Mouse (Mus musculus) left cerebral cortex, adult 2 months (tissue): Measurements from ENCODE around the gene Kansl3. TPM values are rescaled to one million over a fixed set of nuclear protein-coding genes. Genes with fewer than 3 reads are reported as not detected.

Experiments
- DNase-seq, 2 experiments: peaks; one replicate each; pipeline ENCODE4 v3.0.0; 2021 to 2022; ENCODE audit warnings: low spot score in 2 of 2, mixed read lengths in 1 of 2; ENCODE audit errors: extremely low spot score in 1 of 2
- H3K27ac ChIP-seq: fragments of 200-600 bp; 2 replicates; pipeline ENCODE4 v1.8.1; 2022
- H3K4me3 ChIP-seq: fragments of 200-600 bp; 2 replicates; pipeline ENCODE4 v1.8.1; 2022
- CTCF ChIP-seq: fragments of 200-600 bp; IDR thresholded peaks from 2 replicates; pipeline ENCODE4 v1.8.1; 2022; ENCODE audit warnings: antibody characterized with exemption, mild to moderate bottlenecking, moderate library complexity
- intact Hi-C: fragments of 180-260 bp; cut with DNase I; formaldehyde crosslinking; loops from one replicate; pipeline ENCODE4 v1.15.1; 2025
- total RNA-seq, 2 experiments: library from RNA; stranded (reverse); gene quantifications; 2 replicates each; pipeline ENCODE4 v1.2.3; 2021

Kansl3 gene
- total RNA-seq, 2 experiments from 2014 or later: 60.7 to 66.0 TPM

DNA sequence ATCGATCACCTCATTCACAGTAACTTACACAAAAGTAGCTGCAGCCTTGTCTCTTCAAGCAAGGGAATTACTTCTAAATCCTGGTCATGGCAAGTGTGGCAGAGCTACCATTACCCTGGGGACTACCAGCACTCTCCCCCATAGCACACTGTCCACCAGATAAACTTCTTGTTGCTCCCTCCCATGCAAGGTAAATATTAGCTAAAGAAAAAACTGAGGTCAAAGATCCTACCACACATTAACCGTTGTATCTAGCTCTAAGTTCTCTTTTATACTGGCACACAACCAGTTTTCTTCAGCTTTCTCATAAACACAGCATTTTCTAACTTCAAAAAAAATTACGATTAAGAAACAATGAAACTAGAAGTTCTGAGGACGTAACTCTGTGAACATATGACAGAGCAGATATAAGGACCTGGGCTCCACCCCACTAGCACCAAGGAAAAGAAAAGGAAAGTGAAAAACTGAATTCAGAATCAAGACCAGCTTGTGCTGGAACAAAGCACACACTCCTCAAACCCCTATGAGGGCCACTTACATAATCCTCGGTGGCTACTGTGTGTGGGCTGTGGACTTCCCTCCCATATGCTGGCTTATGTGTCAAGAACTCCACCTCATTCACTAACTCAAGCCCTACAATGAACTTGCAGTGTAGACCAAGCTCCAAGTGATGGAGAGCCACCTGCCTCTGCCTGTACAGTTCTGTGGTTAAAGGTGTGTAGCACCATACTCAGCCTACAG lies 11.9 kb downstream of the Kansl3 start:
- no peak overlapping the region for H3K27ac ChIP-seq
- no peak overlapping the region for H3K4me3 ChIP-seq
- DNase-seq: no peak
- TF ChIP-seq CTCF: no peak
- intact Hi-C loops: no loop called here

- intact Hi-C loops: no loop called here
These were observed 16.6 kb downstream of the Kansl3 start for GRCm38 (mm10) chr1:36352351-36352750.

GRCm38 (mm10) chr1:36342547-36342946 lies 26.4 kb downstream of the Kansl3 start:
- intact Hi-C loops: no loop called here
- H3K27ac ChIP-seq: no peak overlapping the region
- H3K4me3 ChIP-seq: no peak overlapping the region
- no peak for TF ChIP-seq CTCF
- DNase-seq: no peak

More at GRCm38 (mm10) chr1:36352351-36352750, 16.6 kb downstream of the Kansl3 start:
- TF ChIP-seq CTCF: no peak
- Histone ChIP-seq H3K4me3 (no peak overlapping the region), H3K27ac (no peak overlapping the region)
- peak; percentile 30 to 47 for DNase-seq

DNA sequence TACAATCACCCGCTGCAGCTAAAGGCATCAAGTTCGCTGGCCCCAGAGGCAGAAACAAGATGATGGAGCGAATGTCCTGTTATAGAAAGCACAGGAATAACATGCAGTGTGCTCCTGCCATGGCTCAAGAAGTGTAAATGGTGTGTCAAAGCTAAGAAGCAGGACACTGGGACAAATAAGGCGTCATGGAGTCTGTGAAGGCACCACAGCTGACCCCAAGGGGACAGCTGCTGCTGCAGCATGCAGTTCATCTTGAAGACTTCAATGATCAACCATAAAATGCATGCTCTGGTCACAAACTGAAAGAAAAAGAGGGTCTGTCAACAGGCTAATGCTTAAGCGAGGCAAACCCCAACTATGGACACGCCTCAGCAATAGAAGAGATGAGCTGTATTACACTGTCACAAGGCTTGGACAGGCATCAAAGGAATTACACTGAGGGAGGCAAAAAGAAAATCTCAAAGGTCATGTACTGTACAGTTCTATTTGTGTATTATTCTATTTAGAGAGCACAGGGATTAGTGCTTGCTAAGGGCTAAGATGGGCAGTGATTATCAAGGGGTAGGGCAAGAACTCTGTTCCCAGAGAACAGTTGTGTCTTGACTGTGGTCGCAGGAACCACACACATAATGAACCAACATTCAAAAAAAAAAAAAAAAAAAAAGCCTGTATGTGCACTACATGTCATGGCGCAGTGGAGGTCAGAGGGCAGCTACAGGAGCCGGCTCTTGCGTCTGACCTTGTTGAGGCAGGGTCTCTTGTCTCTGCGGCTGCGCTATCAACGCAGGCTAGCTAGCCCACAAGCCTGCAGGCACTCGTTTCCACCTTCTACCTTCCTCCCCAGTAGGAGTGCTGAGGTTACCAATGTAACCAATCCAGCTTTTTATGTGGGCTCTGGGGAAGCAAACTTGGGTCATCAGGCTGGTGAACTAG lies 35.8 kb downstream of the Kansl3 start:
- no peak overlapping the region for H3K27ac ChIP-seq
- intact Hi-C loops: no loop called here
- DNase-seq: no peak
- TF ChIP-seq CTCF: no peak
- H3K4me3 ChIP-seq: no peak overlapping the region

DNA sequence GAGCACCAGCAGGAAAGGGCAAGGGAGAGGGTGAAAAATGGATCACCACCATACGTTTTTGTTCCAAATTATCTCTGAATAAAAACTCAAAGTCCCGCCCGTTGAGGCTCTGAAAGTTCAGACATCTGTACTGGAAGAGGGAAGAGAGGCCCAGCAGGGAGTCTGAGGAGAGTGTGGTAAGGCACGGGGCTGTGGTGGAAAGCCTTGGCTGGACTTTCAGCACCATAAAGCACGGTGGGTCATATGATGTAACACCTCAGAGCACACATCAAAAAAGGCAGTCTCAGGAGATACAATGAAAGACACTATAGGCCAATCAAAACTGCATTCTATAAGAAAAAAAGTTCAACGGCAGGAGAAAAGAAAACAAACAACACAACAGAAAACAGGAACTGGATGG lies 37.2 kb downstream of the Kansl3 start:
- no peak overlapping the region for H3K27ac ChIP-seq
- TF ChIP-seq CTCF: no peak
- intact Hi-C loops: no loop called here
- H3K4me3 ChIP-seq: no peak overlapping the region
- DNase-seq: no peak

DNA sequence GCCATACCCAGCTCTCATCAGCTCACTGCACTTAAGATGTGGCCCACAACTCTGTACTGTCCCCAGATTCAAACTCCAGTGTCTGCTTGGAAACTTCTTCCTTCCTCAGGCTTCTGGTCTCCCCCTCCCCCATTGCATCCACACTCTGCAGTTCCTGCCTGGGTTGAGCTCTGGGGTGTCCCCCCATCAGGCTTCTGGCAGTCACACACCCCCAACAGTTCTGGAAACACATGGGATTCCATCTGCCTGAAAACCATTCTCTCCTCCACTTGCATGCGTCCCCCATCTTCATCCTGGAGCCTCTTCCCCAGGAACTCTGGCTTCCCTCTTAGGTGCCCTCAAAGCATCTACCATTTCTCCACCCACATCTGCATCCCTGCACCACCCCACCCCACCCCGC lies 42.2 kb downstream of the Kansl3 start:
- TF ChIP-seq CTCF: no peak
- intact Hi-C loops: no loop called here
- Histone ChIP-seq H3K4me3 (no peak overlapping the region), H3K27ac (no peak overlapping the region)
- no peak for DNase-seq

- no peak for DNase-seq
- TF ChIP-seq CTCF: no peak
- intact Hi-C loops: loop anchor here (2.0 kb wide), 1 partner anchor 175 kb away; no protein-coding TSS in a partner anchor
- H3K4me3 ChIP-seq: no peak overlapping the region
- H3K27ac ChIP-seq: no peak overlapping the region
These were observed 43.1 kb downstream of the Kansl3 start for GRCm38 (mm10) chr1:36325900-36326321.

DNA sequence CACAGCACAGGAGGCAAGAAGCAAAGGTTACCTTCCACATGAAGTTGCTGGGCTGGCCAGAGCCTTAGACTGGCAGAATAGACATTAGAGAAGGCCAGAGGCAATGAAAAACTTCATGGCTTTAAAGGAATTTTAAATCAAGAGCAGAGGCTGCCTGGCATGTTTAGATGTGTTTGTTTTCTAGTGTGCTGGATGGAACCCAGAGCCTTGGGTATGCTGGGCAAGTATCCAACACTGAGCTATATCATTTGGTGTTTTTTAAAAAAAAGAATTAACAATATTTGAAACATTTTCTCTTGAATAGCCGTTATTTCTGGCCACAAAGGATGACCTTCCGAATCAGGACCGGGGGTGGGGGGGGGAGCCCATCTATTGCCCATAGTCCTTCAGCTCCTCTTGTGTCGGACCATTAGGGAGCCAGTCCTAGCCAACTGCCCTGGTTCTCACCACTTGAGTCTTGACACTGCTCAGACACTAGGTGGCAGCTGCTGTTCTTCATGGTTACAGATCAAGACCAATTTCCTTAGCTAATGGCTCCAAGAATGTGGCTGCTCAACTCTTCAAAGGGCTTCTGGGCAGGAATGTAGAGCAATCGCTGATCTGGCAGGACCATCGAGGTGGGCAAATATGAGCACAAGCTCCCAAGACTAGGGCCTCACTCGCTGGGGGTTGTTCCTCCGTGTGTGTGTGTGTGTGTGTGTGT lies 45.1 kb downstream of the Kansl3 start:
- DNase-seq: peak; percentile 44 to 47
- H3K27ac ChIP-seq: no peak overlapping the region
- intact Hi-C loops: loop anchor here (2.0 kb wide), 1 partner anchor 177 kb away; no protein-coding TSS in a partner anchor
- TF ChIP-seq CTCF: peak; percentile 69
- no peak overlapping the region for H3K4me3 ChIP-seq

GRCm38 (mm10) chr1:36323076-36323475 lies 45.9 kb downstream of the Kansl3 start:
- no peak for DNase-seq
- intact Hi-C loops: no loop called here
- no peak overlapping the region for H3K27ac ChIP-seq
- TF ChIP-seq CTCF: no peak
- H3K4me3 ChIP-seq: no peak overlapping the region

DNA sequence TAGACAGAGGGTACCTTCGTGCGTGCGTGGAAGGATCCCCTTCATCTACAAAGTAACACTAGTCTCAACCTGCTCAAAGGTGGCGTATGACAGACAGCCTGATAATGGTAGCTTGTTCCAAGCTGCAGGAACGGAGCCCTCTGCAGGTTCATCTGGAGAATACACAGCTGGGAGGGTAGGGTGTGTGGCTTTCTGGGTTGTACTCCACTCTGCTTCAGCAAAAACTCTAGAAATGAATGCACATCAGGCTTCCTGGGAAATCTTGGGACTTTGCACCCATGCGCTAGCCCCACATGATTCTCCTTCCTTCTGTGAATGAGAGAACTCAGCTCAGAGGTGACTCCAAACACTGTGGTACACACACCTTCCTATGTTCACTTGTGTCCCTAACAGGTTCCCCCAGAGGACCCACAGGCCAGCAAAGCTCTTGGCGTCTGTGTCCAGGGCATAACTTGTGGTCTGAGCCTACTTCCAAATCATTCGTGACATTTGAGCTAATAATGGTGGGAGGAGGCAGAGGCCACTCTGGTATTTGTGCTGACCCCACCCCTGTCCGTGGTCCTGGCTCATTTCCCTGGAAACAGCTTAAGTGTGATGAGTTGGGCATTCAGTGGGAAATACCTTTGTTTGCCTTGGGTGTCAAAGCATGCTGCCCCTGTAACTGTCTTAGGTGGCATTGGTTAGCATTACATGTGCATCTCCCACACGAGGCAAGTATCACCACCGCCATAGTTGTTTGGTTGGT lies 47.0 kb downstream of the Kansl3 start:
- intact Hi-C loops: no loop called here
- peak; percentile 60 for TF ChIP-seq CTCF
- no peak overlapping the region for H3K27ac ChIP-seq
- no peak overlapping the region for H3K4me3 ChIP-seq
- no peak for DNase-seq

- H3K4me3 ChIP-seq: no peak overlapping the region
- no peak overlapping the region for H3K27ac ChIP-seq
- intact Hi-C loops: no loop called here
- no peak for DNase-seq
- TF ChIP-seq CTCF: no peak
These were observed 47.8 kb downstream of the Kansl3 start for GRCm38 (mm10) chr1:36321164-36321563.
